Mouse (Mus musculus): Measurements from ENCODE around the gene Tarm1.

Gene Tarm1

DNA sequence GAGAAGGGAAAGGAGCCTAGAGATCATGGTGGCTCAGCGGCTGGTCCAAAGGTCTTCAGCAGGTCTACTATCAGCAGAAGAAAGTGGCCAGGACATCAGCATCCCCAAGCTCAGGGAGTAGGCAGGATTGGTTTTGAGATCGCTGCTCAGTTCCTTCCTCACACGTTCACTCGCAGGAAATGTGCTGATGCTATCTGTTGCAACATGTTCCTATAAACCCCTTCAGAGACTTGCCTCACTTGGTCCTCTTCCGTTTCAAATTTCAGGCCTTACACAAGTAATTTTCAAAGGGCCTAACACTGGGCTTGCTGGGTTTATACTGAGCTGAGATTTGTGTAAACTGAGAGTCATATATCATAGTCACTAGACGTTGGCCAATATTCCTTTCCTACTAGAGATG lies at the start of gene Tarm1:
Tarm1 (minus strand) TSS at position 186 of the 400 bp plus-strand sequence.
- DNase-seq (ENCODE audit: low read depth, low spot score): no peak

DNA sequence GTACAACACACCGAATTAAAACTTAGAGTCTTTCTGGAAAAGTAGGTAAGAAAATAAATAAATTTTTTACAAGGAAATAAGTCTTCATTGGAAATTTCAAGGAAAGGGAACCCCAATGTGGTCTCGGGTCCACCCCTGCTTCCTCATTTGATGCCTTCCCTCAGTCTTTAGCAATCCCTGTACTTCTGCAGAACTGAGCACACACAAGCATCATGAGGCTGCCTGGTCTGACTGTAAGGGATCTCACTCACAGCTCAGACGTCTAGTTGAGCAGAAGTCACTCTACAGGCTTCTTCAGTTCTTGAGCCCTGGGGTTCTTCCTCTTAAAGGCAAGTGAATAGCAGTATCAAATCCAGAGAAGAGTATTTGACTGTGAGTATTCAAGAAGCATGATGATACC lies 3.5 kb upstream of the Tarm1 start:
- no peak for DNase-seq (ENCODE audit: low read depth, low spot score)

- no peak for DNase-seq (ENCODE audit: low read depth, low spot score)
Measured at GRCm38 (mm10) chr7:3500406-3500805, 2.0 kb downstream of the Tarm1 start.

DNA sequence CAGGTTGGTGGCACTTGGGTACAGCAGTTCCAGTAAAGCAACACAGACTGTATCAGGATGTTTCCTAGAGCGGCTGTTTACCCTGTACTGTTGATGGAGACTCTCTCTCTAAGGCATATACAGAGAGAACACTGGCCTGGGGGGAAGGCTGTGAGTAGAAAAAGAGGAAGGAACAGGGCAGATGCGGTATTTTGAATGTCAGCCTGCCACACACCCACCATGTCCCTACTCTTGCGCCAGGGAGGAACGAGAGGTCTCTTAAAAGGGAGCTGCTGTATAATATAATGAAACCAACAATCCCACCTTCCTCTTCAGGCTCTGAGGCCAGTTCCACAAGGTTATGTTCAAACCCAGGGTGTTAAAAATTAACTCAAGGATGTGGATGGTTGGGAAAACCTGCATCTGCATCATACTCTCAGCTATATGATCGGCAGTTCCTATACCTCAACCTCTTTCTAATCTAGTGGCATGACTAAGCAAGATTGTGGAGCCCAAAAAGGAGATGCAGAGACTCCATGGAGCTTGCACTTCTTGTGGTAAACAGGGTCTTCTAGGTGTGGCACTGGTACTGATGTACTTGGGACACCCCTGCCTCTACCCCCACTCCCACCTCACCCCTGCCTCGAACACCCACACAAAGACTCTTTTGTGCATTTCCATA lies 20.3 kb downstream of the Tarm1 start:
- no peak for DNase-seq (ENCODE audit: low read depth, low spot score)

DNA sequence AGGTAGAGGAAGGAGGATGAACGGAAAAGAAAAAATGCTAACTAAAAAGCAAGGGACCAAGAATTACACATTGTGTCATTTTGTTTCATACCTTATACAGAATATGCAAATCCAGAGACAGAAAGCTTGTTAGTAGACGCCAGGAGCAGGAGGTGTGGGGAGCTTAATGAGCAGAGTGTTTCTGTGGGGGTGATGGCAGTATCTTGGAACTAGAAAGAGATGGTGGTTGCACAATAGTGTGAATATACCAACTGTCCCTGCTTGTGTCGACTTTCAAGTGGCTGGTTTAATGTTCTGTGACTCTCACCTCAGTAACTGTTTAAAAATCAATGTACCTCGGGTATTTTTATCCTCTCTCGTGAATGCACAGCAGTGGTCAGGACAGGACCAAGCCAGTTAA lies 25.7 kb downstream of the Tarm1 start:
- DNase-seq (ENCODE audit: low read depth, low spot score): peak; percentile 84

- no peak for DNase-seq (ENCODE audit: low read depth, low spot score)
Measured at GRCm38 (mm10) chr7:3474291-3475080, 27.9 kb downstream of the Tarm1 start.

DNA sequence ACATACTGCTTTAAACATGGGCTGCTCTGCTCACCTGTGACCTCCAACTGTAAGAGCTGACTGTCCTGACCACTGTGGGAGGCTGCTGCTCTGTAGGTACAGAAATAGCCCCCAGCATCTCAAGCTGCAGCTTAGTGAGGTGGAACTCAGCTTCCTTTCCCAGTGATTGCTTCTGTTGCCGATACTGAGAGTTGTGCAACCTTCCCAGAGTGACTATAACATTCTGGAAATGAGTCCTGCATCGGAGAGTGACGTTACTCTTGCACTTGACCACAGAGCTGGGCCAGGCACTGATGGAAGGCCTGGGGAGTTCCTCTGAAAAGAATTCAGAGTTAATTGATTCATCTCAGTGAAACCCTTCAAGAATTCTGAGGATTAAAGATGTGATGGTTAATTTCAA lies 29.6 kb downstream of the Tarm1 start:
- DNase-seq (ENCODE audit: low read depth, low spot score): no peak

GRCm38 (mm10) chr7:3468614-3469013 lies 33.8 kb downstream of the Tarm1 start:
- no peak for DNase-seq (ENCODE audit: low read depth, low spot score)

GRCm38 (mm10) chr7:3463306-3463705 lies 39.1 kb downstream of the Tarm1 start:
- no peak for DNase-seq (ENCODE audit: low read depth, low spot score)

- DNase-seq (ENCODE audit: low read depth, low spot score): peak; percentile 84
Measured at GRCm38 (mm10) chr7:3460261-3460660, 42.2 kb downstream of the Tarm1 start.

DNA sequence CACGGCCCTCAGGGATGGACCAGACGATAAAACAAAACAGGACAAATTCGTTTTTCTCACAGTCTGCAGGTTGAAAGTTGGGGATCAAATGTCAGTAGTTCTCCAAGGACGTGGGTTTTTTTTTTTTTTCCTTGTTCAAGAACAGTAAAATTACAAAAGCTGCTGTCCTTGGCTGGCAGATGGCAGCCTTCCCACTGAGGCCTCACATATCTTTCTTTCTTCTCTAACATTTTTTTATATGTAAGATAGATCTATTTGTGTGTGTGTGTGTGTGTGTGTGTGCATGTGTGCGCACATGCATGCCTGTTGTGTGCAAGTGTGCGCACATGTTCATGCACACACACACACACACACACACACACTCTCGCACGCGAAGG lies 44.6 kb downstream of the Tarm1 start:
- DNase-seq (ENCODE audit: low read depth, low spot score): no peak

DNA sequence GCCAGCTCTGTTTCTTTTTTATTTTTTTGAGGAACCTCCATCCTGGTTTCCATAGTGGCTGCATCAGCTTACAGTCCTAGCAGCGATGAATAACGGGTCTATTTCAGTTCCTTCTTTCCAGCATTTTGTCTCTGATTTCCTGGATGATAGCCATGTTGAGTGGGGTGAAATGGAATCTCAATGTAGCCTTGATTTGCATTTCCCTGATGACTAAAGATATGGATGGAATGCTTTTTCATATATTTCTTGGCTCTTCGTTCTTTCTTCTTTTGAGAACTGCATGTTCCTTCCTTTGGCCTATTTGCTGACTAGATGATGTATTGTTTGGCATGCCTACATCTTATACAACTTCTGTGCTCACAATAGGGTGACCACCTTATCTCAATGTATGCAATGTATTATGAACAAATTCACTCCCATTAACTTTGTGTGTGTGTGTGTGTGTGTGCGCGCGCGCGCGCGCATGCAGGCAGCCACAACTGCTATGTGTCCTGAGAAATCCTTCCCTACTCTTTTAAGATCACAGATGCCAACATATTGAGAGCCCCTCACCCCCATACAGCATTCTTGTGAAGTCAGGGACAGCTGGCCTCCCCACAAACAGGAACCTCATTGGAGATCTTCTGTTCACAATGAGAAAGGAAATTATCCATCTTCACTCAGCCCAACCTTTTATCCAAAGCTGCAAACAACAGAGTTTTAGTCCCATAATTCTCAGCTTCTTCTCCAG lies 45.1 kb downstream of the Tarm1 start:
- no peak for DNase-seq (ENCODE audit: low read depth, low spot score)

- DNase-seq (ENCODE audit: low read depth, low spot score): no peak
Measured at GRCm38 (mm10) chr7:3453486-3454183, 48.8 kb downstream of the Tarm1 start.

- DNase-seq (ENCODE audit: low read depth, low spot score): no peak
Measured at GRCm38 (mm10) chr7:3452821-3453485, 49.5 kb downstream of the Tarm1 start.

DNA sequence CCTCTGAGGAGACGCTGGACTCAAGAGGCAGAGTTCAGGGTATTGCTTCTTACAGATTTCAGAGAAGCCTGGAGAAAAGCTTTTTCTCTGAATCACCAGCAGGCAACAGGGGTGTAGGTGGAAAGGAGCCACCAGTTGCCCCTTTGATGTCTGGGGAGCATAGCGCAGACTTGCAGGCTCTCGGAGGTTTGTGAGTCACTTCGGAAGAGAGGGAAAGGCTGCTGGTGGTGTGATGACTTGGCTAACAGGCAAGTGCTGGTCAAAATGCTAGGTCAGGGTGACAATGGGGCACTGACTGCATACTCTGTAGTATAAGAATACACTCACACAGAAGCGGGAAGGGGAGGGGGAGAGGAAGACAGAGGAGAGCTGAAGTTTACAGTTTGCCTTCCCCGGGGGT lies 51.3 kb downstream of the Tarm1 start:
- no peak for DNase-seq (ENCODE audit: low read depth, low spot score)

DNA sequence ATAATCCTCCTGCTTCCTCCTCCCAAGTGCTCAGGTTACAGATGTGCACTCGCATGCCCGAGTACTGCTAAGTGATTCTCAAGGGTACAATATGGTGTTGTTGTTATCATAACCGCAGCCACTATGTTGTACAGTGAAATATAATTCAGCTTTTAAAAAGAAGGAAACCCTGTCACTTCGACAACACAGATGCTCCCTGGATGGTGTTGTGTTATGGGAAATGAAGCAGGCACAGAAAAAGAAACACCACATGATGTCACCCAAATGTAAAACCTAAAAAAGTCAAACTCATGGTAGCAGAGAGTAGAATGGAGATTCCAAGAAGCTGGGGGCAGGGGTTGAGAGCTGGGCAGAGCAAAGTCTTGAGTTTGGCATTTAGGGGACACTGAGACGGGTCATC lies 51.8 kb downstream of the Tarm1 start:
- no peak for DNase-seq (ENCODE audit: low read depth, low spot score)

GRCm38 (mm10) chr7:3448737-3449454 lies 53.5 kb downstream of the Tarm1 start:
- no peak for DNase-seq (ENCODE audit: low read depth, low spot score)

- DNase-seq (ENCODE audit: low read depth, low spot score): no peak
Measured at GRCm38 (mm10) chr7:3447026-3447425, 55.4 kb downstream of the Tarm1 start.

DNA sequence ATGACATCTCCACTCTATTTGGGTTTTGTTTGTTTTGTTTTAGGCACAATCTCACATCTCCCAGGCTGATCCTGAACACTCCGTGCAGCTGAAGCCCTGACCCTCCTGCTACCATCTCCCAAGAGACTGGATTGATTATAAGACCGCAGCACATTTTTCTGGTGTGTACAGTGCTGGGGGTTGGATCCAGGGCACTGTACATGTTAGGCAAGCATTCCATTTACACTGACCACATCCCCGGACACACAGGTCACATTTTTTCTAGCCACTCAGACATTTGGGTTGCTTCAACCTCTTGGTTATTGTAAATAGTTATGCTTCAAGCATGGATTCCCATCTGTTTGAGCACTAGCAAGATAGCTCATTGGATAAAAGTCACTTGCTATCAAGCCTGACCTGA lies 55.8 kb downstream of the Tarm1 start:
- DNase-seq (ENCODE audit: low read depth, low spot score): no peak

GRCm38 (mm10) chr7:3444678-3445077 lies 57.7 kb downstream of the Tarm1 start:
- no peak for DNase-seq (ENCODE audit: low read depth, low spot score)
